Mouse (Mus musculus) c-Kit-negative CD71-positive TER-119-positive erythroid progenitor cells, embryonic 14.5 days (primary cell): Measurements from ENCODE around the gene Scube2.

Experiments used
- DNase-seq: peaks from one replicate; pipeline ENCODE4 v3.0.0-alpha.2; 2013; ENCODE audit warnings: low read depth, low spot score

Scube2 gene

DNA sequence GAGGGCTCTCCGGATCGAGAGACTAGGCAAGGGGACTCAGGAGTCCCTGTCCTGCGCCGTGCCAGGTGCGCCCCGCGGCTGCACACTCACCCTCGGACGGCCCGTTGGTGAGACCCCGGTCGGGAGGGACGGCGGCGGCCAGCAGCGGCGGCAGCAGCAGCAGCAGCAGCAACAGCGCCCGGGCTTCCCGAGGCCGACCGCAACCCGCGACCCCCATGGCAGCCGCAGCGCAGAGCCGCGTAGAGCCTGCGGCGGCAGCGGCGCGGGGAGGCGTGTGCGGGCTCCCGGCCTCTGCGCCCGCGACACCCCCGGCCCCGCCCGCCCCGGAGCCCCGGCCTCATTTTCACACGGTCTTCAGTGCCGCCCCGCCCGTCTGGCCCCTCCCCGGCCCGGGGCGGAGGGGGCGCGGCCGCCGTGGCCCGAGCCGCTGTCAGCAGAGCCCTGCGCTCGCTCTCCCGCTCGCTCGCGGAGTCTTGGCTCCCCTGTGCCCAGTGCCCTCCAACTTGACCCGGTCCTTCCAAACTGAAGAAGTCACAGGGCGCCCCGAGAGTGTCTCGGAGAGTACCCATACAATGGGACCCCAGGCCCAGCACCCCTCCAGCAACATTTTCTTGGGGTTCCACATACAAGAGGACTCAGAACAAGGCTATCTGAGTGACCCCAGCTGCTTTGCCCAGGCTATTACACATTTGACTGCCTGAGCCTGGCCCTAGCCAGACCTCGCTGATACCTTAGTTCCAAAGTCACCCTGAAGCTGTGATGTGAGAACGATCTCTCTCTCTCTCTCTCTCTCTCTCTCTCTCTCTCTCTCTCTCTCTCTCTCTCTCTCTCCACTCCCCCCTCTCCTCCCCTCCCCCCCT is at the start of gene Scube2:
Gene Scube2 (minus strand): TSS at position 310 of the 860 bp plus-strand sequence.
- DNase-seq, result no peak

DNA sequence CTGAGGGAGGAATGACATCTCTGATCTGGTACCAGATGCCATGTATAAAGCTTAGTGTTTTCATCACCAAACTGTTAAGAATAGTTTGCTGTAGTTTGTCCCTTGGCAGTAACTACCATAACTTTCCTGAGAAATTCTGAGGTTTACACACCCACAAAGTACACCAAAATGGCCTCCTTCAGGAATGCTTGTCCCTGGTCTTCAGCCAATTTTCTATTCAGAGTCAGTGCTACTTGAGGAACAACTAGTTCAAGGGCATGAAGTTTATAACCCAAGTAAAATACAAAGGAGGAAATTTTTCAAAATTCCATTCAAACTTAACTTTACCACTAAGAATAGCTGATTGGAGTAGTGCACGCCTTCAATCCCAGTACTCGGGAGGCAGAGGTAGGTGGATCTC is 40.7 kb upstream of the Scube2 start:
- DNase-seq, result no peak

DNA sequence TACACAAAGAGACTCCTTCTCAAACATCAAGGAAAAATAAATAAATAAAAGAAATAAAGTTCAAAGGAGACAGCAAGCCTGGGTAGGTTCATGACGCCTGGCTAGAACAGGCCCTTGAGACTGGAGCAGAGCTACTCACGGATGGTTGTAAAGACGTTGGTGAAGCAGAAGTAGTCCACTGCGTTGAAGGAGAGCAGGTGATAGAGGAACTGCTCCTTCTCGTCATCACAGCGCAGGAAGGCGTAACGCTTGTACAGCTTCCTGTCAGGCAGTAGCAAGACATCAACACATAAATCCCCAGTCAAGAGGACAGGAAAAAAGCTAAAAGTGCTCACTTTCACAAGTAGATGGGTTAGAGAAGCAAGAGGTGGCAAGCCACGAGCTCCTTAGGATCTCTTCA is 35.4 kb upstream of the Scube2 start:
- DNase-seq, result no peak

DNA sequence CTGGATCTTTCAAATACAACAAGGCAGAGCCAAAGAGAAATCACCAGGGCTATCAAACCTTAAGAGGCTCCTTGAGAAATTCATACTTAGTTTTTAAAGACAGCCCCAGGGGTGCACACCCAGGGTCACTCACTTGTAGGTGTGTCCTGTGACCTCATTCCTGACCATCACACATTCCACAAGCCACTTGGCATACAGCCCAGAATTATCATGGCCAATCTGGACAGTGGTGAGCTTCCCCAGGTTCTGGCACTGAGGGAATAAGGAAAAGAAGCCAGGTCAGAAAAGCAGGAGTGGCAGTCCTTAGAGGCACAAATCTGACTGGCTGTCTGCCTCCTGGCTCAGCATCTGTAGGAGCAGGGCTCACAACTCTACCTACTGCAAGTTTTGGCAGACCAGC is 33.4 kb upstream of the Scube2 start:
- no peak for DNase-seq

DNA sequence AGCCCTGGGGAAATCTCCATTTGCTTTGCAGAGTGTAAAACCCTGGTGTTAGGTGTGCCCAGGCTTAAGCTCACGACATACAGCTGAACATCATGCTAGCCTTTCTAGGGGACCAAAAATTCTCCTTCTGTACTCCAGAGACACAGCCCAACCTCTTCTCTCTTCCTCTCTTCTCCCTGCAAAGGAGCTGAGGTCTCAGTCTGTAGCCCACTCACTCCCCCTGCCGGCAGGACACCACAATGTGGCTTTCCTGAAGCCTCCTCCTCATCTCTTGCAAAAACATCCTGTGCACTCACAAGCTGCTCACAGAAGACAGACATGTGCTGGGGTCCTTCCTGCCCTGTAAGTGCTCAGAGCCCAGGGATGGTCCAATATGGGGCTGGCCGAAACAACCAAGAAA is 27.1 kb upstream of the Scube2 start:
- peak; percentile 6 for DNase-seq

DNA sequence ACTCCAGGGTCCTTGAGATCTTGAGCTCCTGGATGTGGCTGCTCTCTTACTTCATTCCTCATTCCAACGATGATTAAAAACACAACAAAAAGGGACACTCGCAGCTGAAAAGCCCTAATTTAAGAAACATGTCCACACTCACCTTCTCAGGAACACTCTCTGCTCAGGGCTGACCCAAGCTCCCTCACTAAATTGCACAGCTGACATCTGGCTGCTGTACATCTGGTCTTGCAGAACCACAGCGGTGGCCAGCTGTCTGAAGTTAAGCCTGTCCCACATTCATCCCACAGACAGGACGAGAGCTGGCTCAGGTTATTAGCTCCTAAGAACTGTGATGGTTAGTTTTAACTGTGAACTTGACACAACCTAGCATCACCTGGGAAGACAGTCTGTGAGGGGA is 26.3 kb upstream of the Scube2 start:
- DNase-seq, result no peak

- DNase-seq, result no peak
Observed at GRCm38 (mm10) chr7:109890256-109890655, 24.8 kb upstream of the Scube2 start.

GRCm38 (mm10) chr7:109889300-109889699 is 23.8 kb upstream of the Scube2 start:
- no peak for DNase-seq

DNA sequence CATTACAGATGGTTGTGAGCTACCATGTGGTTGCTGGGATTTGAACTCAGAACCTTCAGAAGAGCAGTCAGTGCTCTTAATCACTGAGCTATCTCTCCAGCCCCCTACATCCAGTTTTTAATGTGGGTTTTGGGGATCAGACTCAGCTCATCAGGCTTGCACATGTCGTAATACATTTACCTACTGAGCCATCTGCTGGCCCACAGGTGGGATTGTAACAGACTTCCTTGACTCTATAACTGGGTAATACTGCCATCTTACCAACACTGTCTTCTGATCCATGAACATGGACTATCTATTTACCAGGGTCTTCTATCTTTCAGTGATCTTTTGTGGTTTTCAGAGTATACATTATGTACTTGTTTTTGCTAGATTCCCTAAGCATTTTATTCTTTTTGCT is 20.8 kb upstream of the Scube2 start:
- DNase-seq, result no peak

DNA sequence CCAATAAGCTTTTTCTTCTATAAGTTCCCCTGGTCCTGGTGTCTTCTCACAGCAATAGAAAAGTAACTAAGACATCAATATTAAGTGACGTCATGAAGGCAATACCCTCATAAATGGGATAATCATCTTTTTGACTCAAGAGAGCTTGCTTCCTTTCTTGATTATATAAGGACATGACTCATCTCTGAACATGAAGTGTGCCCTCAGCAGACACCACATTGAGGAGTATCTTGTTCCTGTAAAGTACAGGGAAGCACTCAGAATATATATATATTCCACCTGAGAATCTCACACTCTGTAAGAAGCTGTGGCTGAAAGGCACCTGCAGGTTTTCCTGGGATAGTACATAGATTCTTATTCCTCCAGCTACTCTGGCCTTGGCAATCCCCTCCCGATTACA is 17.1 kb upstream of the Scube2 start:
- no peak for DNase-seq

GRCm38 (mm10) chr7:109881561-109882099 is 16.2 kb upstream of the Scube2 start:
- DNase-seq, result no peak

GRCm38 (mm10) chr7:109879158-109879557 is 13.7 kb upstream of the Scube2 start:
- no peak for DNase-seq

GRCm38 (mm10) chr7:109876085-109876484 is 10.6 kb upstream of the Scube2 start:
- no peak for DNase-seq

DNA sequence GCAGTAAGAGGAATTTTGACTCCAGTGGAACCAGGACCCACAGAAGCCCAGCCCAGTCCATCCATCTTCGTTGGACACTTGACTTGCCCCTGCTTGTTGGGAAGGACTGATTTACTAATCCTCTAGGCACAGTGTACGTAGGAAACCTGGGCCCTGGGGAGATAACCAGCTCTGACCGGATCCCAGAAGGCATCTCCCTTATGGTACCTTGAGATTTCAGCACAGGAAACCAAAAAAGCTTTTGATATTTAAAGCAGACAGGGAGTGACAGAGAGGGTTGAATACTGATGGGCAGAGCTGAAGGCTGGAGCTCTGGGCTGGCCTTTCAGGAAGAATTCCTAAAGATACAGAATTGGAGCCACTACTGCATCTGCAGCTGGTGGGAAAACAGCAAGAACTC is 10.1 kb upstream of the Scube2 start:
- no peak for DNase-seq

DNA sequence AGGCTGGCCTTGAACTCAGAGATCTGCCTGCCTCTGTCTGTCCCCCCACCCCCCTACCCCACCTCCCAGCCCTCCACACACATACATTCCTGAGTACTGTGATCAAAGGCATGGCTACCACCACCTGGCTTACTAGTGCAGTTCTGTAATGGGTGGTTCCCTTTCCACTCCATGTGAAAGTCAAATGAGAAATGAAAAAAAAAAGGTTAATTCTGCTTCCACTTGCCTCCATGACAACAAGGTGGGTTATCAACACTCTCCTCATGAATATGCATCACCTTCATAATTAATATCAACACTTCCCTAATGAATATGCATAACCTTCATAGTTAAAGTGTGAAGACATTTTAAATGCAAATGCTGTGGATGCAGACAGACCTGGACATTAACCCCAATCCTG is 9.6 kb upstream of the Scube2 start:
- no peak for DNase-seq

- DNase-seq, result no peak
Observed at GRCm38 (mm10) chr7:109873170-109873569, 7.7 kb upstream of the Scube2 start.

GRCm38 (mm10) chr7:109871232-109871631 is 5.8 kb upstream of the Scube2 start:
- DNase-seq, result no peak

- no peak for DNase-seq
Observed at GRCm38 (mm10) chr7:109868498-109868897, 3.0 kb upstream of the Scube2 start.

- DNase-seq, result no peak
Observed at GRCm38 (mm10) chr7:109866643-109867042, 1.2 kb upstream of the Scube2 start.

DNA sequence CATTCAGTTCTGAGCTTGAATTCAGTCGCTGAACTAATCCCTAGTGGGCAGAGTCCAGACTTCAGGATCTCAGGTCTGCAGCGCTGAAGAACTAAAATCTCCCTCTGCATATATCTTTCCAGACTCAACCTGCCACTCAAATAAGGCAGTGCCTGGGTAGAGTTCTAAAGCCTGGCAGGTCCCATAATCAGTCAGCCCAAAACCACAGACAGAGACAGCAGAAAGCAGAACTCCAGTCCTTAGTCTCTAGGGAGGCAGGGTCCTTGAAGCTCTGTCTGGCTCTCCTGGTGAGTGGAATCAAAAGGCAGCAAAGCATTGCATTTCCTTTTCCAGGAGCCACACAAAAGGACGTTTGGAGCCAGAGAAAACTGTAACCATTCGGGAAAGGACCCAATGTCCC is 1.9 kb downstream of the Scube2 start:
- no peak for DNase-seq

DNA sequence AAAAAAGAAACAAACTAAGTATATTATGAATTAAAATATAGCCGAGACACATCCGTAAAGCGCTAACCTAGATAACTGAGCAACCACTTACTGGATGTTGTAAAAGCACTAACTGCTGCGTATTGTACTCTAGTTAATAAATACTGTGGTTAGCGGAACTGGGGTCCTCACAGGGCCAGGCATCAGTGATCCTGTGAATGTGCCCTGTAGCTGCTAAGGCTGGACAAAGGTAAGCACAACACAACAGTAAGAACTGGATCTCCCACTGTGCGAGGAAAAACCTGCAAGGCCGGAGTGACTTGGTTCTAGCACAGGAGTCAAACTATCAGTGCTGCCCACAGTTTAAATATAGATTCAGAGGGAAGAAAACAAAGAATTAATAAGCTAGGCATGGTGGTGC is 5.3 kb downstream of the Scube2 start:
- DNase-seq, result no peak

DNA sequence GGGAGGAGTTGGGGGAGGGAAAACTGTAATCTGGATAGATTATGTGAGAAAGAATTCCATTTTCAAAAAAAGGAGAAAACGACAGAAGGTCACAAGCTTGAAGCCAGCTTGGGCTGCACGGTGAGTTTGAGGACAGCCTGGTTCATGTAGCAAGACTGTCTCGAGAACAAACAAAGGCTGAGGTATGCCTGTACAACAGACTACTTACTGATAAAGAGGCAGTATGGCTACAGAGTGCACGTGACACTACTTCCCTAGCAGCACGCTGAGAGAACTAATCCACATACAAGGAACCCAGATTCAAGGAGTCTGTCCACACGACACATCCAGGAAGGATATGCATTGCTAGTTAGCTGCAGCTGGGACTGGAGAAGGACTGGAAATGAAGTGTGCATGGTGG is 6.1 kb downstream of the Scube2 start:
- no peak for DNase-seq

GRCm38 (mm10) chr7:109852752-109853212 is 12.7 kb downstream of the Scube2 start:
- DNase-seq, result no peak
